Mouse (Mus musculus) liver, postnatal 0 days (tissue): Measurements from ENCODE around the gene Pptc7.

Experiments used
- CTCF ChIP-seq: sonication (generic); IDR thresholded peaks from 2 replicates; pipeline ENCODE4 v1.5.1; 2016; ENCODE audit warnings: antibody characterized with exemption, low read depth
- EP300 ChIP-seq: IDR thresholded peaks from 2 replicates; pipeline ENCODE4 v1.6.1; 2016; ENCODE audit warnings: antibody characterized with exemption, low read depth, mild to moderate bottlenecking

- TF ChIP-seq CTCF (no peak), EP300 (no peak)
These were observed 40.2 kb upstream of the Pptc7 start for GRCm38 (mm10) chr5:122243781-122244523.
